ENCODE assay signal across 8 mouse cellular contexts in the genomic region with DNA sequence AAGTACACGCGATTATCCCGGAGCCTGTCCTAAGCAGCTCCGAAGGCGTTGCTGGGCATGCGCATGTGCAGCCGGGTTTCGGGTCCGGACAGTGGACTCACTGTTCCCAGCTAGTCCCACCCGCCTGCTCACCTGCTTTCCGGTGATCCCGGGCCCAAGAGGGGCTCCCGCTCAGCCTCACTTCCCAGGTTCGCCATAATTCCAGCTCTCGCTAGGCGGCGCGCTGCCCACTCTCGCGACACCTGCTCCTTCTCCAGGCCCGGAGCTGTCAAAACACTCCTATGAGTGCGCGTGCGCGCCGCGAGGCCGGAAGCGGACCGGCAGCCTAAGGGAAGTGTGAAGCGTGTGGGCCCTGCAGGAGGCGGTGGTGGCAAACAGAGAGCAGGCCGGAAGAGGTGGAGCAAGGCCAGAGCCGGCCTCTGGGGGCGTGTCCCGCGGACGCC. TPM values are rescaled to one million over a fixed set of nuclear protein-coding genes. Genes with fewer than 3 reads are reported as not detected.
A peak's percentile ranks its signal among the peaks of the same experiment; 100 is the strongest.
DNase-seq lines count a peak whose midpoint lies in the region; ATAC-seq and TF ChIP-seq lines count a peak whose summit lies in the region.
"Not testable (repeated sequence)": the region's sequence is repeated elsewhere in the genome, so short reads cannot be mapped to it uniquely, and the experiment has no call there.

No protein-coding gene starts in this region.

- not testable (repeated sequence) for H3K4me1 ChIP-seq in bone marrow, adult 2 months (ENCODE audit: control insufficient read depth, insufficient read depth, low read length); embryonic facial prominence, embryonic 15.5 days; kidney, embryonic 14.5 days (ENCODE audit: control insufficient read depth, insufficient read depth, low read length); limb, embryonic 15.5 days

- H3K9ac ChIP-seq in embryonic facial prominence, embryonic 15.5 days, result peak overlapping the region; percentile 42
- H3K9ac ChIP-seq in kidney, embryonic 14.5 days (ENCODE audit: low read depth, low read length), result peak overlapping the region; percentile 51
- peak overlapping the region; percentile 42 for H3K9ac ChIP-seq in limb, embryonic 15.5 days

- peak; percentile 100 for ATAC-seq in embryonic facial prominence, embryonic 15.5 days (ENCODE audit: insufficient number of reproducible peaks, low FRiP score, low TSS enrichment, low read depth)
- peak; percentile 100 for ATAC-seq in kidney, embryonic 14.5 days (ENCODE audit: low FRiP score, low TSS enrichment)
- ATAC-seq in limb, embryonic 15.5 days (ENCODE audit: insufficient number of reproducible peaks, low FRiP score, low TSS enrichment, low read depth), result peak; percentile 99

- TF ChIP-seq POLR2A in bone marrow, adult 2 months (IDR thresholded peaks at IDR 0.05; ENCODE audit: borderline replicate concordance, control insufficient read depth, low read depth, low read length), result 0 out of 2 replicates have a peak, but pooled peaks have one; percentile 54

- H3K27ac ChIP-seq in bone marrow, adult 2 months (ENCODE audit: control insufficient read depth, insufficient read depth, low read depth, low read length, poor library complexity), result peak overlapping the region; percentile 54
- peak overlapping the region; percentile 55; the same call in 1 of the 2 replicates for H3K27ac ChIP-seq in embryonic facial prominence, embryonic 15.5 days (replicated peaks)
- H3K27ac ChIP-seq in kidney, embryonic 14.5 days (ENCODE audit: low read depth, low read length), result not testable (repeated sequence)
- peak overlapping the region; percentile 75 for H3K27ac ChIP-seq in limb, embryonic 15.5 days

- peak overlapping the region; percentile 71 for H3K4me2 ChIP-seq in embryonic facial prominence, embryonic 15.5 days (replicated peaks)
- peak overlapping the region; percentile 45 for H3K4me2 ChIP-seq in kidney, embryonic 14.5 days (replicated peaks; ENCODE audit: low read depth, low read length)
- peak overlapping the region; percentile 48 for H3K4me2 ChIP-seq in limb, embryonic 15.5 days

- not testable (repeated sequence) for H3K36me3 ChIP-seq in embryonic facial prominence, embryonic 15.5 days; kidney, embryonic 14.5 days (ENCODE audit: control insufficient read depth, insufficient read depth, low read length); limb, embryonic 15.5 days

- H3K4me3 ChIP-seq in bone marrow, adult 2 months (replicated peaks; ENCODE audit: control insufficient read depth, low read depth, low read length), result peak overlapping the region; percentile 72
- H3K4me3 ChIP-seq in embryonic facial prominence, embryonic 15.5 days (replicated peaks), result peak overlapping the region; percentile 55
- peak overlapping the region; percentile 48 for H3K4me3 ChIP-seq in kidney, embryonic 14.5 days (ENCODE audit: low read length)
- peak overlapping the region; percentile 54 for H3K4me3 ChIP-seq in limb, embryonic 15.5 days

- WGBS in bone marrow, adult 2 months, result under 1% methylated on average over 38 of the region's 38 CpGs
- WGBS in embryonic facial prominence, embryonic 15.5 days, result under 1% methylated on average over 38 of the region's 38 CpGs
- under 1% methylated on average over 34 of the region's 38 CpGs for WGBS in kidney, embryonic 14.5 days
- under 1% methylated on average over 38 of the region's 38 CpGs for WGBS in limb, embryonic 15.5 days

- peak; percentile 99 for DNase-seq in 416B (ENCODE audit: low read depth)
- peak; percentile 99 for DNase-seq in heart, adult 9 months (ENCODE audit: low spot score in 2 of 2)
- DNase-seq in monocyte, adult 2 months (ENCODE audit: low read depth in 1 of 2, low spot score in 2 of 2), result peak; percentile 97
- peak; percentile 99 for DNase-seq in spleen, postnatal 36 days (ENCODE audit: low spot score in 2 of 2)

- H3K27me3 ChIP-seq in embryonic facial prominence, embryonic 15.5 days; kidney, embryonic 14.5 days (ENCODE audit: control insufficient read depth, insufficient read depth, low read length); limb, embryonic 15.5 days: not testable (repeated sequence)

- peak; percentile 57; the same call in 1 of the 2 replicates for TF ChIP-seq CTCF in bone marrow, adult 2 months (IDR thresholded peaks at IDR 0.05; ENCODE audit: control insufficient read depth, insufficient read depth, low read length)

- H3K9me3 ChIP-seq in embryonic facial prominence, embryonic 15.5 days (replicated peaks); kidney, embryonic 14.5 days (ENCODE audit: control insufficient read depth, low read length); limb, embryonic 15.5 days: not testable (repeated sequence)

RNA-seq across cellular contexts. Expression of gene 1700034I23Rik, which starts 8.5 kb away (rescaled TPM):
- not detected in 2 replicates for polyA plus RNA-seq in bone marrow, adult 2 months (2011; ENCODE audit: insufficient read depth, insufficient read length, low replicate concordance, missing spikeins)
- polyA plus RNA-seq in embryonic facial prominence, embryonic 15.5 days (2015; fragmentation: Nextera tagmentation; extraction: Ambion mirVana), result 0.18 and 0.21 TPM in 2 replicates
- polyA plus RNA-seq in kidney, embryonic 14.5 days (2014; fragmentation: Nextera tagmentation; extraction: Ambion mirVana), result 0.16 TPM in 1 of 2 replicates, not detected in the other
- polyA plus RNA-seq in limb, embryonic 15.5 days (2015; fragmentation: Nextera tagmentation; extraction: Ambion mirVana), result 0.07 and 0.10 TPM in 2 replicates

RNA-seq across cellular contexts. Expression of gene Abhd18, which starts 47.1 kb away (rescaled TPM):
- 1.5 and 2.9 TPM in 2 replicates for polyA plus RNA-seq in bone marrow, adult 2 months (2011; ENCODE audit: insufficient read depth, insufficient read length, low replicate concordance, missing spikeins)
- 9.1 and 10.3 TPM in 2 replicates for polyA plus RNA-seq in embryonic facial prominence, embryonic 15.5 days (2015; fragmentation: Nextera tagmentation; extraction: Ambion mirVana)
- polyA plus RNA-seq in kidney, embryonic 14.5 days (2014; fragmentation: Nextera tagmentation; extraction: Ambion mirVana), result 6.0 and 6.1 TPM in 2 replicates
- 8.8 and 9.3 TPM in 2 replicates for polyA plus RNA-seq in limb, embryonic 15.5 days (2015; fragmentation: Nextera tagmentation; extraction: Ambion mirVana)

RNA-seq across cellular contexts. Expression of gene Mfsd8, which starts 47.2 kb away (rescaled TPM):
- 4.0 and 4.2 TPM in 2 replicates for polyA plus RNA-seq in bone marrow, adult 2 months (2011; ENCODE audit: insufficient read depth, insufficient read length, low replicate concordance, missing spikeins)
- polyA plus RNA-seq in embryonic facial prominence, embryonic 15.5 days (2015; fragmentation: Nextera tagmentation; extraction: Ambion mirVana), result 10.0 and 10.2 TPM in 2 replicates
- 5.3 and 8.1 TPM in 2 replicates for polyA plus RNA-seq in kidney, embryonic 14.5 days (2014; fragmentation: Nextera tagmentation; extraction: Ambion mirVana)
- polyA plus RNA-seq in limb, embryonic 15.5 days (2015; fragmentation: Nextera tagmentation; extraction: Ambion mirVana), result 8.0 and 8.7 TPM in 2 replicates

RNA-seq across cellular contexts. Expression of gene Larp1b, which starts 55.8 kb away (rescaled TPM):
- polyA plus RNA-seq in bone marrow, adult 2 months (2011; ENCODE audit: insufficient read depth, insufficient read length, low replicate concordance, missing spikeins), result 28.6 and 40.4 TPM in 2 replicates
- polyA plus RNA-seq in embryonic facial prominence, embryonic 15.5 days (2015; fragmentation: Nextera tagmentation; extraction: Ambion mirVana), result 2.2 and 2.7 TPM in 2 replicates
- 6.3 and 7.4 TPM in 2 replicates for polyA plus RNA-seq in kidney, embryonic 14.5 days (2014; fragmentation: Nextera tagmentation; extraction: Ambion mirVana)
- polyA plus RNA-seq in limb, embryonic 15.5 days (2015; fragmentation: Nextera tagmentation; extraction: Ambion mirVana), result 2.2 and 3.3 TPM in 2 replicates
